Mouse (Mus musculus) heart, postnatal 14 days (tissue): ENCODE results near the gene Lonp1. TPM values are rescaled to one million over a fixed set of nuclear protein-coding genes. Genes with fewer than 3 reads are reported as not detected.

Experiments used
- DNase-seq, 2 experiments: peaks; one replicate each; pipeline ENCODE4 v3.0.0; 2021 to 2022
- intact Hi-C: fragments of 180-260 bp; cut with DNase I; formaldehyde crosslinking; loops from one replicate; pipeline ENCODE4 v1.15.1; 2025
- total RNA-seq, 2 experiments: library from RNA; stranded (reverse); gene quantifications; 2 replicates each; pipeline ENCODE4 v1.2.3; 2021

The Lonp1 gene
- total RNA-seq, 2 experiments from 2014 or later: 97.3 to 104 TPM

- no peak for DNase-seq
- intact Hi-C loops: loop anchor here (2.0 kb wide), 1 partner anchor 15 kb away; no protein-coding TSS in a partner anchor
Measured at GRCm38 (mm10) chr17:56603186-56604069, 23.3 kb downstream of the Lonp1 start.

GRCm38 (mm10) chr17:56593527-56594271 is 33.0 kb downstream of the Lonp1 start:
- intact Hi-C loops: no loop called here
- DNase-seq: peak; percentile 54

- intact Hi-C loops: no loop called here
- no peak for DNase-seq
Measured at GRCm38 (mm10) chr17:56592553-56592952, 34.1 kb downstream of the Lonp1 start.

GRCm38 (mm10) chr17:56588921-56589320 is 37.8 kb downstream of the Lonp1 start:
- no peak for DNase-seq
- intact Hi-C loops: loop anchor here (2.0 to 5.0 kb wide), 2 partner anchors 16 to 702 kb away; no protein-coding TSS in a partner anchor

- DNase-seq: no peak
- intact Hi-C loops: loop anchor here (2.0 to 5.0 kb wide), 2 partner anchors 17 to 700 kb away; no protein-coding TSS in a partner anchor
Measured at GRCm38 (mm10) chr17:56587773-56588172, 38.9 kb downstream of the Lonp1 start.

GRCm38 (mm10) chr17:56585171-56585821 is 41.4 kb downstream of the Lonp1 start:
- DNase-seq: peak; percentile 57 to 58
- intact Hi-C loops: loop anchor here (5.0 kb wide), 1 partner anchor 698 kb away; no protein-coding TSS in a partner anchor

- intact Hi-C loops: loop anchor here (5.0 kb wide), 1 partner anchor 697 kb away; no protein-coding TSS in a partner anchor
- DNase-seq: peak; percentile 100
Measured at GRCm38 (mm10) chr17:56584257-56585130, 42.2 kb downstream of the Lonp1 start, which contains the start of the genes Safb2 and Safb. Gene Safb2 (minus strand): TSS chr17:56584585. Gene Safb (plus strand): TSS chr17:56584825.

GRCm38 (mm10) chr17:56583611-56584256 is 43.0 kb downstream of the Lonp1 start:
- intact Hi-C loops: no loop called here
- peak; percentile 44 for DNase-seq

- intact Hi-C loops: no loop called here
- DNase-seq: no peak
Measured at GRCm38 (mm10) chr17:56583071-56583470, 43.6 kb downstream of the Lonp1 start.

GRCm38 (mm10) chr17:56572939-56573338 is 53.7 kb downstream of the Lonp1 start:
- no peak for DNase-seq
- intact Hi-C loops: no loop called here

- intact Hi-C loops: no loop called here
- no peak for DNase-seq
Measured at GRCm38 (mm10) chr17:56572154-56572553, 54.5 kb downstream of the Lonp1 start.

GRCm38 (mm10) chr17:56570287-56570686 is 56.4 kb downstream of the Lonp1 start:
- intact Hi-C loops: no loop called here
- no peak for DNase-seq

- no peak for DNase-seq
- intact Hi-C loops: no loop called here
Measured at GRCm38 (mm10) chr17:56567370-56567769, 59.3 kb downstream of the Lonp1 start.

GRCm38 (mm10) chr17:56566918-56567317 is 59.8 kb downstream of the Lonp1 start:
- intact Hi-C loops: no loop called here
- DNase-seq: no peak

GRCm38 (mm10) chr17:56566293-56566692 is 60.4 kb downstream of the Lonp1 start:
- DNase-seq: no peak
- intact Hi-C loops: no loop called here
